Mouse (Mus musculus): ENCODE measurements around the gene Gm20518. TPM values are rescaled to one million over a fixed set of nuclear protein-coding genes. Genes with fewer than 3 reads are reported as not detected.

Gene Gm20518
- 0.11 and 0.18 TPM in 2 replicates for polyA plus RNA-seq (2015; fragmentation: Nextera tagmentation; extraction: Ambion mirVana)

DNA sequence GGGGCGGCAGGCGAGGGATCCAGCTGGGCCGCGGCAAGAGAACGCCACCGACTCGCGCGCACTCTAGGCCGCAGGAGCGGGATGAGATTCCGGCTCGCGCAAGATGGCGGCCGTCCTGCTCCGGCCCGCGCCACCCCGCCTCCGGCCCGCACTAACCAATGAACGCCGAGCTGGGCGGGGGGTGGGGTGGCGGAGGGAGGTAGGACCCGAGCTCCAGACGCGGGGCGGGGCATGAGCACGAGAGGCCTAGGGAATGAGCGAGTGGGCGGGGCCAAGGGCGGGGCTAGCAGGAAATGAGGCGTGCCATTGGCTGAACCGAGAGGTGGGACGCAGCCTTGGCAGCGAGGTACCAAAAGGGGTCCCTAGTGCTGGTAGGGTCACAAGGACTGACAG lies at the start of gene Gm20518:
Gene Gm20518, minus strand, starts transcription at position 105 of the 393 bp plus-strand sequence.
- Histone ChIP-seq H3K9me3 (ENCODE audit: low read length) (no peaks in the 10 kb centered on the region), H3K27ac (ENCODE audit: low read length) (peak within 1 kb of the TSS; percentile 97), H3K27me3 (replicated peaks; ENCODE audit: insufficient read depth, low read length) (no peaks in the 10 kb centered on the region), H3K36me3 (ENCODE audit: insufficient read depth, low read length) (no peaks in the 10 kb centered on the region), H3K4me2 (replicated peaks; ENCODE audit: low read depth, low read length) (peak within 1 kb of the TSS; percentile 66), H3K4me1 (ENCODE audit: insufficient read depth, low read depth, low read length) (peaks cover 20% of the 10 kb centered on the region), H3K9ac (replicated peaks; ENCODE audit: low read depth) (peak within 1 kb of the TSS; percentile 92), H3K4me3 (ENCODE audit: low read depth, low read length) (peak within 1 kb of the TSS; percentile 94)
- ATAC-seq (peak; percentile 98), DNase-seq (ENCODE audit: low spot score) (peak; percentile 99)
- WGBS: 0% methylated on average over 21 of the region's 38 CpGs
- TF ChIP-seq EP300 (IDR thresholded peaks at IDR 0.05) (no peak), CTCF (IDR thresholded peaks at IDR 0.05) (peak; percentile 29; the same call in 1 of the 2 replicates)

DNA sequence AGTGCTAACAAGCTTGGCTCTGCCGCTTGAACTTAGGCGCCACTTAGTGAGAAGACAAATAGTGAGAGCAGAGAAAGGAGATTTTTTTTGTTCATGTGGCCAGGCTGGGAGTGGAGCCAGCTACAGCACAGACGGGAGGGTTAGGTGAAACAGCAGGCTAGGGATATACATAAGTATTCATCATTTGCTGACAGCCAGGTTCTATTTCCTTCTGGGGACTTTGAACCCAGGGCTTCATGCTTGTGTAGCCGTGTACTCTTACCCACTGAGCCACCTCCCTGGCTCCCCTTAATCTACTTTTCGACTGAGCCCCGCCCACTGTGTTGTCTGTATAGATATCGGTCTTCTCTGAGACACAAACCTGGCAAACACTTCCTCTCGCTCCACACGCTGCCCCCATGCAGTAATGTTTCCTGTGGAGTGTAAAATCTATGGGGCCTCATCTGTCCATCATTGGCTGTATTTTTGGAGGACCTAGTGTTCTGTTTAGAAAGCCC lies 47.8 kb upstream of the Gm20518 start:
- 20% methylated on average over 9 of the region's 9 CpGs for WGBS
- TF ChIP-seq CTCF (IDR thresholded peaks at IDR 0.05) (no peak), EP300 (IDR thresholded peaks at IDR 0.05) (no peak)
- no peak overlapping the region for H3K4me3 ChIP-seq (ENCODE audit: low read depth, low read length)
- H3K9ac ChIP-seq (replicated peaks; ENCODE audit: low read depth): no peak overlapping the region
- no peaks in the 10 kb centered on the region for H3K36me3 ChIP-seq (ENCODE audit: insufficient read depth, low read length)
- H3K27me3 ChIP-seq (replicated peaks; ENCODE audit: insufficient read depth, low read length): no peaks in the 10 kb centered on the region
- DNase-seq (ENCODE audit: low spot score): peak; percentile 50
- H3K4me2 ChIP-seq (replicated peaks; ENCODE audit: low read depth, low read length): no peak overlapping the region
- peak; percentile 60 for ATAC-seq
- H3K27ac ChIP-seq (ENCODE audit: low read length): peak overlapping the region; percentile 11; the same call in 1 of the 2 replicates
- H3K9me3 ChIP-seq (ENCODE audit: low read length): no peaks in the 10 kb centered on the region
- no peaks in the 10 kb centered on the region for H3K4me1 ChIP-seq (ENCODE audit: insufficient read depth, low read depth, low read length)

DNA sequence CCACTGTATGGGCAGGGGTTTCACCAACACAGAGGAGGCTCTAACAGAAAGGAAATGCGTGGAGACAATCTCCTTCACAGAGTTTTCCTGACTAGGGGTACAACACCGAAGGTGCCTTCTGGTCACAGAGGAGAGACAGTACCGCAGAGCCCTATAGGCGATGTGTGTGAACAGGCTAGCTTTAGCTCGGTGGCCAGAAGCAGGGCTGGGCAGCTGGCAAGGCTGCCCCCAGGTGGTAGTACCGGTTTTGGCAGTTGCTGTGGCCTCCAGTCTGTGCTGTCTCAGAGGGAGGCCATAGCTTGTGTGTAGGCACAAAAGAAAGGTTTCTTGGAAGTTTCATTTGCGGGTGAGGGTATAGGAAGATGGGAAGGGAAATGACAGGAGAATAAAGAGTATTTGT lies 47.4 kb upstream of the Gm20518 start:
- Histone ChIP-seq H3K9me3 (ENCODE audit: low read length) (no peaks in the 10 kb centered on the region), H3K4me2 (replicated peaks; ENCODE audit: low read depth, low read length) (no peak overlapping the region), H3K27ac (ENCODE audit: low read length) (peak overlapping the region; percentile 11; the same call in 1 of the 2 replicates), H3K4me3 (ENCODE audit: low read depth, low read length) (no peak overlapping the region), H3K36me3 (ENCODE audit: insufficient read depth, low read length) (no peaks in the 10 kb centered on the region), H3K9ac (replicated peaks; ENCODE audit: low read depth) (no peak overlapping the region), H3K4me1 (ENCODE audit: insufficient read depth, low read depth, low read length) (no peaks in the 10 kb centered on the region), H3K27me3 (replicated peaks; ENCODE audit: insufficient read depth, low read length) (no peaks in the 10 kb centered on the region)
- WGBS: 11% methylated on average over 7 of the region's 7 CpGs
- DNase-seq (ENCODE audit: low spot score): peak; percentile 79
- TF ChIP-seq CTCF (IDR thresholded peaks at IDR 0.05): peak; percentile 92
- TF ChIP-seq EP300 (IDR thresholded peaks at IDR 0.05): no peak
- ATAC-seq: peak; percentile 97

DNA sequence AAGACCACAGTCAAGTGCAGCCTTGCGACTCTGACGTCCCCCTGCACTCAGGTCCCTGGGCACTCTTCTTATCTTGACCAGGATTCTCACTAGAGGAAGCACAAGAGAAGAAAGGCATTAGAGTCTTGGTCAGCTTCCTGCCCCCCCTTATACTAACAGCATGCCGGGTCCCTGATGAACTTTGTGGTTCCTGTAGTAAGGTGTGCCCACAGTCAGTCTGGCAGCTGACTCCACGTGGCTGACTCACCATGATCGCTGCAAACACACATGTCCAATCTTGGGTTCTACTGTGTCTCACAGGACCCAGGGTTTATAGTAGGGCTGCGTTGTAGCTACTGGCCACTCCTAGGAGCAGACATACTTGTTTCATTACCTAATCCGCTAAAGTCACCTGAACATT lies 46.7 kb upstream of the Gm20518 start:
- no peaks in the 10 kb centered on the region for H3K36me3 ChIP-seq (ENCODE audit: insufficient read depth, low read length)
- no peak overlapping the region for H3K27ac ChIP-seq (ENCODE audit: low read length)
- WGBS: 46% methylated on average over 7 of the region's 7 CpGs
- H3K4me3 ChIP-seq (ENCODE audit: low read depth, low read length): no peak overlapping the region
- H3K4me1 ChIP-seq (ENCODE audit: insufficient read depth, low read depth, low read length): no peaks in the 10 kb centered on the region
- H3K9ac ChIP-seq (replicated peaks; ENCODE audit: low read depth): no peak overlapping the region
- no peaks in the 10 kb centered on the region for H3K27me3 ChIP-seq (replicated peaks; ENCODE audit: insufficient read depth, low read length)
- DNase-seq (ENCODE audit: low spot score) (no peak), ATAC-seq (no peak)
- no peak overlapping the region for H3K4me2 ChIP-seq (replicated peaks; ENCODE audit: low read depth, low read length)
- no peak for TF ChIP-seq EP300 (IDR thresholded peaks at IDR 0.05)
- no peaks in the 10 kb centered on the region for H3K9me3 ChIP-seq (ENCODE audit: low read length)

DNA sequence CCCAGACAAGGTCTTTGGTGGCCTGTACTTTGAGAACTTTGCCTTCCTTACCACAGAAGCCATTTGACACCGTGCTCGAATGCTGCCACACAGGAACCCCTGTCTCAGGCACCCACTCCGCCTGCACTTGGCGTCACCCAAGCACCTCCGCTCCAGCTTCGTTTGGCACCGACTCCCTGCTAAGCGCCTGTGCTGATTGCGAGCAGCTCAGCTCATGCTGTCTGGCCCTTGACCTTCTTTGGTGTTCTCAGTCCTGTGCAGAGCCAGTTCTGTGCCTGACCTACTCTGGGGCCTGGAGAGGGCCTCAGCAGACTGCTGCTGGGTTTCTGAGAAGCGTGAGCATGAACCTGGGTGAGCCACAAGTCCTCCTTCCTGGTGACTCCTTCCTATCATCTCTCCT lies 45.3 kb upstream of the Gm20518 start:
- TF ChIP-seq EP300 (IDR thresholded peaks at IDR 0.05): no peak
- no peak for TF ChIP-seq CTCF (IDR thresholded peaks at IDR 0.05)
- H3K4me2 ChIP-seq (replicated peaks; ENCODE audit: low read depth, low read length): no peak overlapping the region
- no peaks in the 10 kb centered on the region for H3K27me3 ChIP-seq (replicated peaks; ENCODE audit: insufficient read depth, low read length)
- ATAC-seq (no peak), DNase-seq (ENCODE audit: low spot score) (no peak)
- WGBS: 70% methylated on average over 10 of the region's 10 CpGs
- H3K4me3 ChIP-seq (ENCODE audit: low read depth, low read length): no peak overlapping the region
- no peaks in the 10 kb centered on the region for H3K9me3 ChIP-seq (ENCODE audit: low read length)
- H3K27ac ChIP-seq (ENCODE audit: low read length): no peak overlapping the region
- H3K4me1 ChIP-seq (ENCODE audit: insufficient read depth, low read depth, low read length): no peaks in the 10 kb centered on the region
- no peak overlapping the region for H3K9ac ChIP-seq (replicated peaks; ENCODE audit: low read depth)
- H3K36me3 ChIP-seq (ENCODE audit: insufficient read depth, low read length): no peaks in the 10 kb centered on the region

DNA sequence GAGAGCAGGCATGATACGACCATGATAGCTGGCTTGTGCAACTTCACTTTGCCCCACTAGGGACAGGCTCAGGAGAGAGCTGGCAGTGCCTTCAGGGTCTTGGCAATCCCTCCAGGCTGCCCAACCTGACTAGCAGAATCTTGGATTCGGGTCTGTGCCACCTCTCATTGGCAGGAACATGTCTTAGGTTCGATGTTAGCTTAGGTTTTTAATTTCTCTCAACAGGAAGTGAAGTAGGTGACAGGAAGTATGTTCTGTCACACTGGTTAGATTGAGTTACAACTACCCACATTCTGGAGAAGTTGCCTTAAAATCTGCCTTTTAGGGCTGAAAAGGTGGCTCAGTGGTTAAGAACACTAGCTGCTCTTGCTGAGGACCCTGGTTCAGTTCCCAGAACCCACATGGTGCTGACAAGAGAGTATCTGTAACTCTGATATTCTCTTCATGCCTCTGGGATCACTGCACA lies 43.0 kb upstream of the Gm20518 start:
- DNase-seq (ENCODE audit: low spot score) (no peak), ATAC-seq (no peak)
- no peak overlapping the region for H3K27ac ChIP-seq (ENCODE audit: low read length)
- no peaks in the 10 kb centered on the region for H3K9me3 ChIP-seq (ENCODE audit: low read length)
- H3K27me3 ChIP-seq (replicated peaks; ENCODE audit: insufficient read depth, low read length): no peaks in the 10 kb centered on the region
- H3K36me3 ChIP-seq (ENCODE audit: insufficient read depth, low read length): no peaks in the 10 kb centered on the region
- peak; percentile 23; the same call in 1 of the 2 replicates for TF ChIP-seq CTCF (IDR thresholded peaks at IDR 0.05)
- TF ChIP-seq EP300 (IDR thresholded peaks at IDR 0.05): no peak
- 39% methylated on average over 3 of the region's 3 CpGs for WGBS
- no peaks in the 10 kb centered on the region for H3K4me1 ChIP-seq (ENCODE audit: insufficient read depth, low read depth, low read length)
- H3K4me2 ChIP-seq (replicated peaks; ENCODE audit: low read depth, low read length): no peak overlapping the region
- H3K4me3 ChIP-seq (ENCODE audit: low read depth, low read length): no peak overlapping the region
- no peak overlapping the region for H3K9ac ChIP-seq (replicated peaks; ENCODE audit: low read depth)
